Mouse (Mus musculus) C2C12 (cell line): Measurements from ENCODE around the gene Mtch2. TPM values are rescaled to one million over a fixed set of nuclear protein-coding genes. Genes with fewer than 3 reads are reported as not detected.
A peak's percentile ranks its signal among the peaks of the same experiment; 100 is the strongest.

Source experiments
- H3K27me3 ChIP-seq: one replicate; pipeline ENCODE4 v1.6.1; 2011; ENCODE audit not compliant: control insufficient read depth, insufficient read depth, insufficient read length
- H3K36me3 ChIP-seq: one replicate; pipeline ENCODE4 v1.6.1; 2011; ENCODE audit not compliant: control insufficient read depth, insufficient read depth
- H3K4me3 ChIP-seq: one replicate; pipeline ENCODE4 v1.5.1; 2011; ENCODE audit warnings: mild to moderate bottlenecking, control low read depth; ENCODE audit not compliant: poor library complexity, insufficient read depth, severe bottlenecking
- H3K79me2 ChIP-seq: one replicate; pipeline ENCODE4 v1.6.1; 2011; ENCODE audit not compliant: control insufficient read depth, insufficient read depth
- H3K79me3 ChIP-seq: one replicate; pipeline ENCODE4 v1.6.1; 2011; ENCODE audit warnings: low read depth, control low read depth
- H3ac ChIP-seq: one replicate; pipeline ENCODE3; 2011; ENCODE audit warnings: low read depth; ENCODE audit not compliant: control insufficient read depth, insufficient read length
- CEBPB ChIP-seq: IDR thresholded peaks from one replicate; pipeline ENCODE4 v1.6.1; 2011; ENCODE audit warnings: low read depth, mild to moderate bottlenecking, control low read depth, moderate library complexity
- CTCF ChIP-seq: IDR thresholded peaks from one replicate; pipeline ENCODE4 v1.5.1; 2011; ENCODE audit not compliant: control insufficient read depth, insufficient read depth, insufficient read length
- FOSL1 ChIP-seq: IDR thresholded peaks from one replicate; pipeline ENCODE4 v1.8.0; 2011; ENCODE audit warnings: mild to moderate bottlenecking, low read length; ENCODE audit not compliant: poor library complexity, insufficient read depth, severe bottlenecking
- MAX ChIP-seq: IDR thresholded peaks from one replicate; pipeline ENCODE4 v1.6.1; 2011; ENCODE audit warnings: mild to moderate bottlenecking, control low read depth
- MYOD1 ChIP-seq: IDR thresholded peaks from one replicate; pipeline ENCODE4 v1.6.1; 2011; ENCODE audit warnings: low read depth; ENCODE audit not compliant: control insufficient read depth, insufficient read length
- MYOG ChIP-seq: IDR thresholded peaks from one replicate; pipeline ENCODE4 v1.6.1; 2011; ENCODE audit not compliant: control insufficient read depth, insufficient read length; ENCODE audit errors: extremely low read depth
- USF1 ChIP-seq: IDR thresholded peaks from one replicate; pipeline ENCODE4 v1.6.1; 2011; ENCODE audit warnings: low read depth, mild to moderate bottlenecking, control low read depth, moderate library complexity
- polyA plus RNA-seq: library from polyadenylated mRNA; unstranded; fragments of >200 nt; fragmentation: generic; extraction: Trizol; gene quantifications from one replicate; pipeline ENCODE4 v1.2.1, GENCODE M21; 2012; ENCODE audit warnings: missing spikeins

Mtch2 gene
- polyA plus RNA-seq, 1 experiment = 146 TPM

DNA sequence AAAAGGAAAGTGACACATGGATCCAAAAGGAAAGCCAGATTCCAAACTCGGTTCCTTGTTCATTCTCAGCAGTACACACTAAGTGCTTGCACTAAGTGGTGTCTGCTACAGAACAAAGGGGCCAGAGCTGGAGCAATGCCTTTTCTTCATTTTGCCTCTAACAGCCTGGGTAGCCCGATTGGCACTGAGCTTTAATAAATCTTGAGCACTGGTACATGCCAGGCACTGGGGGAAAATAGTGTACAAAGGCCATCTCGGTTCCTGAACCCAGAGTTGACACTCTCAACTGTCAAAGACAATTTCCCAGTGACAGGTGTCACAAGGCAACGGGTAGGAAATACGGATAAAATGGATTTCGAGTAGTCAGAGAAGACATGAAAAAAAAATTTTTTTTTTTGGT lies 784 bp upstream of the Mtch2 start:
- Histone ChIP-seq H3K79me3 (peaks cover 38% of the 10 kb centered on the region), H3K79me2 (peaks cover 41% of the 10 kb centered on the region), H3K36me3 (peaks cover 25% of the 10 kb centered on the region), H3ac (no peak overlapping the region), H3K4me3 (peak overlapping the region; percentile 7), H3K27me3 (no peaks in the 10 kb centered on the region)
- TF ChIP-seq CTCF = no peak
- no peak for TF ChIP-seq USF1
- no peak for TF ChIP-seq MYOG
- TF ChIP-seq MAX = no peak
- no peak for TF ChIP-seq MYOD1
- TF ChIP-seq CEBPB = no peak
- no peak for TF ChIP-seq FOSL1

DNA sequence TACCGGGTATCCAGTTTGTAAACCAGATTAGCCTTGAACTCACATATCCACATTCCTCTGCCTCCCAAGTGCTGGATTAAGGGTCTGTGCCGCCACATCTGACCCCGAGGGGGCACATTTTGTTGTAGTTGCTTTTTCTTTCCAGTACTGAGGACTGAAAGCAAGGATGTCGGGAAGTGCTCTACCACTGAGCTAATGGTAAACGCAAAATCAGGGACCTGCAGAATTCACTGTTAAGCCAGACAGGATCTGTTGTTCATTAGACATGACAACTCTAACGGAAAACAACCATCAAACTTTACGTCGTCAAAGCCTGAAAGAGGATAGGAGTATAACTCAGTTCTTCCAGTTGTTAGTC lies 379 bp upstream of the Mtch2 start:
- Histone ChIP-seq H3K79me2 (peaks cover 45% of the 10 kb centered on the region), H3K27me3 (no peaks in the 10 kb centered on the region), H3ac (peak overlapping the region; percentile 70), H3K36me3 (peaks cover 25% of the 10 kb centered on the region), H3K79me3 (peaks cover 39% of the 10 kb centered on the region), H3K4me3 (peak overlapping the region; percentile 7)
- TF ChIP-seq MAX (no peak), CEBPB (no peak), USF1 (no peak), MYOG (no peak), FOSL1 (no peak), CTCF (no peak), MYOD1 (no peak)

DNA sequence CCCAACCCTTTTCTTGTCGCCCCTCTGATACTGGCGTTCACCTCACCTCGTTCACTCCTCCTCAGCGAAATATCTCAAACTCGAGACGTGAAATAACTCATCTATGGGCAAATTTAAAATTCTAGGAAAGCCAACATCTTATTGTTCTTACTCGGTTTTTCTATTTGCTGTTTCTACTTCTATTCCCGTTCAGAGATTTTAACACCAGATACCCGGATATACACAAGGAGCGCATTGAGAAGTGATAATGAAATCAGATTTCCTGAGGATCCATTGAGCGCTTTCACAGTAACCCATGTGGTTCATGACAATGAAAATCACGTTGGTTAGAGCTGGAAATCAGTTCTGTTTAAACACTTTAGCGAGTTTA lies 711 bp downstream of the Mtch2 start:
- Histone ChIP-seq H3K27me3 (no peaks in the 10 kb centered on the region), H3ac (peak overlapping the region; percentile 79)
- TF ChIP-seq MYOG (no peak), CTCF (no peak), MAX (no peak), USF1 (no peak), FOSL1 (no peak), MYOD1 (no peak), CEBPB (no peak)

DNA sequence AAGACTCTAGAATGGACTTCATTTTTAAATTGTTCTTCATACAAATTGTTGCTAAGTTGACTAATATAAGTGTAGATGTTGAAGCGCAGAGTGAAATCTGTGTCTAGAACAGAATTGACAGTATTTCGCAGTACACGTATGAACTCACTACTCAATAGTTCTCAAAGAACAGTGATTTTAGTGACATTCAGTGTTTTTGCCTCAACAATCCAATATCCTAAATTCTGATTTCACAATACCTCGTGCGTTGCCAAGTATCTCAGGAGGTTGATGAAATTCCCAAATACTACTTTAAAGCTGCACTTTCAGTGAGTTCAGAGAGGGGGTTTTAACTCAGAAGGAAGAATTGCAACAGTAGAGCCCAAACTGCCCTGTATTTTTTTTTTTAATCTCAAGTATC lies 1.4 kb downstream of the Mtch2 start:
- Histone ChIP-seq H3K79me2 (peaks cover 50% of the 10 kb centered on the region), H3K4me3 (peak overlapping the region; percentile 92)

More for the DNA sequence above, 711 bp downstream of the Mtch2 start:
- H3K4me3 ChIP-seq = peak overlapping the region; percentile 92
- peaks cover 50% of the 10 kb centered on the region for H3K79me2 ChIP-seq
- peaks cover 36% of the 10 kb centered on the region for H3K36me3 ChIP-seq
- H3K79me3 ChIP-seq = peaks cover 39% of the 10 kb centered on the region

DNA sequence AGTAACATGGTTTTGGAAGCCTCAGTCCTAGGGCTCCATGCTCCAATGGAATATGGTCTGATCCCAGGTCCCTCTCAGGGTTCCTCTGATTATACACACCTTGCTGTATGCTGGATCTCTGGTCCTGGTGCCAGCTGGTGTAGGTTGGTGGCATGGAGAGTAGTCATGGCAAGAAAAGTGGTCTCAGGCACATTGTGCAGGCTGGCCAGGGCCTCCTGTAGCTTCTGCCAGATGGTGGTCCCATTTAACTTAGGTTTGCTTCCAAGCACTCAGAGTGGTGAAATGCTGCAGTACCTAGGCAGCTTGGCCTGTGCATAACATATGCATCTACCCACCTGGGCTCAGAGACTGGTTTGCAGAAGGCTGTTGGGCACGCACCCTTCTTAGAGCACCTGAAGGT lies 3.4 kb downstream of the Mtch2 start:
- Histone ChIP-seq H3ac (no peak overlapping the region), H3K27me3 (no peaks in the 10 kb centered on the region), H3K36me3 (peaks cover 61% of the 10 kb centered on the region), H3K4me3 (no peak overlapping the region), H3K79me2 (peaks cover 50% of the 10 kb centered on the region), H3K79me3 (peaks cover 39% of the 10 kb centered on the region)
- TF ChIP-seq FOSL1 = no peak
- no peak for TF ChIP-seq MYOG
- no peak for TF ChIP-seq CEBPB
- TF ChIP-seq CTCF = no peak
- TF ChIP-seq MAX = no peak
- no peak for TF ChIP-seq MYOD1
- TF ChIP-seq USF1 = no peak

More for the DNA sequence above, 1.4 kb downstream of the Mtch2 start:
- Histone ChIP-seq H3ac (no peak overlapping the region), H3K27me3 (no peaks in the 10 kb centered on the region), H3K36me3 (peaks cover 43% of the 10 kb centered on the region), H3K79me3 (peaks cover 39% of the 10 kb centered on the region)
- TF ChIP-seq USF1 (no peak), MAX (no peak), CEBPB (peak; percentile 41)

DNA sequence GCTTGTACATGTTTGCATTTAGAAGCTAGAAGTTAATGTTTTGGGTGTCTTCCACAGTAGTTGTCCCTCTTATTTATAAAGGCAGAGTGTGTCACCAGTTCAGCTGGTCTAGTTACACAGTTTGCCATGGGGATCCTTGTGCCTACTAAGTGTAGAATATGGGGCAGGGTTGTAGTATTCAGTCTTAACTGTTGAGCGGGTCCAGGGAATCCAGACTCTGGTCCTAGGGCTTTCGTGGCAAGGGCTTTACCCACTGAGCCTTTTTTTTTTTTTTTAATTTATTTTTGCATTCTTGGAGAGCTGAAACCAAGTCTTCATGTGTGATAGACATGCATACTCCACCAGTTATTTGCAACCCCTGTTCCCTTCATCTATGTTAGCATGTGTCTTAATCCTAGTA lies 14.5 kb downstream of the Mtch2 start:
- no peaks in the 10 kb centered on the region for H3K79me2 ChIP-seq
- peaks cover 88% of the 10 kb centered on the region for H3K36me3 ChIP-seq
- no peaks in the 10 kb centered on the region for H3K79me3 ChIP-seq
- H3ac ChIP-seq = no peak overlapping the region
- no peak for TF ChIP-seq USF1
- TF ChIP-seq CEBPB = no peak
- no peak for TF ChIP-seq MAX
- no peak for TF ChIP-seq MYOD1
- no peak for TF ChIP-seq CTCF
- no peak for TF ChIP-seq MYOG
- no peak for TF ChIP-seq FOSL1
- no peaks in the 10 kb centered on the region for H3K27me3 ChIP-seq
- no peak overlapping the region for H3K4me3 ChIP-seq
